In genomic region chr5:19501005-19501404, GRCm38 (mm10) we compare ENCODE assay signal across 20 mouse cellular contexts.
DNase-seq lines count a peak whose midpoint lies in the region; ATAC-seq and TF ChIP-seq lines count a peak whose summit lies in the region.
"Had no signal": no experiment of that assay in that cellular context is flagged by ENCODE, and none has a peak within 500 bp of the region (broad histone marks: within the 10 kb centered on the region; RNA-seq: fewer than 3 reads in every experiment).

No protein-coding gene starts in this region.

- ATAC-seq in cerebellum, adult (ENCODE audit: insufficient number of reproducible peaks, low FRiP score, low TSS enrichment): peak; percentile 52; the same call in 1 of the 2 replicates
- no peak for ATAC-seq in forebrain, postnatal 0 days
- ATAC-seq in forebrain, embryonic 16.5 days: no peak
- ATAC-seq in lung, embryonic 14.5 days (ENCODE audit: insufficient read depth): no peak
- ATAC-seq in liver, embryonic 12.5 days: no peak
- ATAC-seq: forebrain, embryonic 15.5 days had no signal

- no peaks in the 10 kb centered on the region for H3K36me3 ChIP-seq in forebrain, postnatal 0 days (ENCODE audit: insufficient read depth)
- H3K36me3 ChIP-seq in forebrain, embryonic 16.5 days (ENCODE audit: control insufficient read depth, insufficient read depth): no peaks in the 10 kb centered on the region
- H3K36me3 ChIP-seq in lung, embryonic 14.5 days (ENCODE audit: insufficient read depth): no peaks in the 10 kb centered on the region
- H3K36me3 ChIP-seq in liver, embryonic 12.5 days: no peaks in the 10 kb centered on the region
- H3K36me3 ChIP-seq: embryonic facial prominence, embryonic 13.5 days; forebrain, embryonic 15.5 days; hindbrain, embryonic 15.5 days; liver, embryonic 15.5 days; midbrain, embryonic 10.5 days had no signal

- no peak overlapping the region for H3K4me3 ChIP-seq in forebrain, postnatal 0 days (ENCODE audit: low read depth, low read length)
- H3K4me3 ChIP-seq in forebrain, embryonic 16.5 days (replicated peaks; ENCODE audit: low read length): no peak overlapping the region
- H3K4me3 ChIP-seq in lung, embryonic 14.5 days (ENCODE audit: low read depth, low read length): no peak overlapping the region
- H3K4me3 ChIP-seq in liver, embryonic 12.5 days: no peak overlapping the region
- H3K4me3 ChIP-seq: embryonic facial prominence, embryonic 13.5 days; forebrain, embryonic 15.5 days; gastrocnemius, adult 2 months; hindbrain, embryonic 15.5 days; liver, embryonic 15.5 days; midbrain, embryonic 10.5 days had no signal

- WGBS in forebrain, postnatal 0 days: 58% methylated on average over 3 of the region's 3 CpGs
- WGBS in forebrain, embryonic 16.5 days: 70% methylated on average over 3 of the region's 3 CpGs
- 78% methylated on average over 3 of the region's 3 CpGs for WGBS in lung, embryonic 14.5 days
- 57% methylated on average over 3 of the region's 3 CpGs for WGBS in liver, embryonic 12.5 days (ENCODE audit: insufficient replicate concordance)

- no peaks in the 10 kb centered on the region for H3K27me3 ChIP-seq in forebrain, postnatal 0 days (ENCODE audit: insufficient read depth, low read length)
- H3K27me3 ChIP-seq in forebrain, embryonic 16.5 days (replicated peaks; ENCODE audit: control insufficient read depth, insufficient read depth, low read length): no peaks in the 10 kb centered on the region
- no peaks in the 10 kb centered on the region for H3K27me3 ChIP-seq in lung, embryonic 14.5 days (ENCODE audit: insufficient read depth, low read length)
- H3K27me3 ChIP-seq in liver, embryonic 12.5 days (replicated peaks): no peaks in the 10 kb centered on the region
- H3K27me3 ChIP-seq: embryonic facial prominence, embryonic 13.5 days; forebrain, embryonic 15.5 days; hindbrain, embryonic 15.5 days; liver, embryonic 15.5 days had no signal

- H3K9ac ChIP-seq in forebrain, postnatal 0 days: no peak overlapping the region
- H3K9ac ChIP-seq in forebrain, embryonic 16.5 days (replicated peaks; ENCODE audit: low read depth, low read length): no peak overlapping the region
- H3K9ac ChIP-seq in lung, embryonic 14.5 days: no peak overlapping the region
- H3K9ac ChIP-seq in liver, embryonic 12.5 days: no peak overlapping the region
- H3K9ac ChIP-seq: embryonic facial prominence, embryonic 13.5 days; forebrain, embryonic 15.5 days; hindbrain, embryonic 15.5 days; liver, embryonic 15.5 days had no signal

- no peak for TF ChIP-seq CTCF in forebrain, postnatal 0 days (IDR thresholded peaks at IDR 0.05; ENCODE audit: low read depth)
- no peak for TF ChIP-seq CTCF in lung, embryonic 14.5 days (IDR thresholded peaks at IDR 0.05; ENCODE audit: low read depth)

- no peaks in the 10 kb centered on the region for H3K4me1 ChIP-seq in forebrain, postnatal 0 days (ENCODE audit: insufficient read depth)
- H3K4me1 ChIP-seq in forebrain, embryonic 16.5 days (replicated peaks; ENCODE audit: control insufficient read depth, insufficient read depth, low read length): no peaks in the 10 kb centered on the region
- H3K4me1 ChIP-seq in lung, embryonic 14.5 days (ENCODE audit: insufficient read depth): no peaks in the 10 kb centered on the region
- H3K4me1 ChIP-seq in liver, embryonic 12.5 days: no peaks in the 10 kb centered on the region
- H3K4me1 ChIP-seq: embryonic facial prominence, embryonic 13.5 days; forebrain, embryonic 15.5 days; hindbrain, embryonic 15.5 days; liver, embryonic 15.5 days; midbrain, embryonic 10.5 days had no signal

- H3K27ac ChIP-seq in forebrain, postnatal 0 days (ENCODE audit: low read depth, low read length): no peak overlapping the region
- H3K27ac ChIP-seq in forebrain, embryonic 16.5 days (ENCODE audit: low read length): no peak overlapping the region
- no peak overlapping the region for H3K27ac ChIP-seq in lung, embryonic 14.5 days (ENCODE audit: low read depth)
- no peak overlapping the region for H3K27ac ChIP-seq in liver, embryonic 12.5 days
- H3K27ac ChIP-seq: embryonic facial prominence, embryonic 13.5 days; forebrain, embryonic 15.5 days; gastrocnemius, adult 2 months; hindbrain, embryonic 15.5 days; liver, embryonic 15.5 days; macrophage; midbrain, embryonic 10.5 days; stomach, postnatal 0 days had no signal

- DNase-seq in cerebellum, adult 8-10 months: no peak
- peak; percentile 65 for DNase-seq in forebrain, postnatal 0 days
- peak; percentile 21 for DNase-seq in lung, embryonic 14.5 days
- no peak for DNase-seq in lung, postnatal 10 days
- DNase-seq in telencephalon, adult 2 months (ENCODE audit: low read depth, low spot score): peak; percentile 46
- DNase-seq: adrenal gland, postnatal 14 days; gastrocnemius, adult 2 months; heart, postnatal 4 days; kidney, adult 2 months; kidney, postnatal 10 days had no signal

- H3K4me2 ChIP-seq in forebrain, postnatal 0 days (ENCODE audit: low read depth): no peak overlapping the region
- no peak overlapping the region for H3K4me2 ChIP-seq in forebrain, embryonic 16.5 days (ENCODE audit: low read length)
- H3K4me2 ChIP-seq in lung, embryonic 14.5 days: no peak overlapping the region
- H3K4me2 ChIP-seq in liver, embryonic 12.5 days: no peak overlapping the region
- H3K4me2 ChIP-seq: embryonic facial prominence, embryonic 13.5 days; forebrain, embryonic 15.5 days; hindbrain, embryonic 15.5 days; liver, embryonic 15.5 days had no signal

- H3K9me3 ChIP-seq in forebrain, postnatal 0 days (ENCODE audit: low read length): no peaks in the 10 kb centered on the region
- H3K9me3 ChIP-seq in forebrain, embryonic 16.5 days (ENCODE audit: control insufficient read depth, low read length): no peaks in the 10 kb centered on the region
- H3K9me3 ChIP-seq in lung, embryonic 14.5 days (ENCODE audit: low read depth, low read length): no peaks in the 10 kb centered on the region
- H3K9me3 ChIP-seq in liver, embryonic 12.5 days (replicated peaks): no peaks in the 10 kb centered on the region
- H3K9me3 ChIP-seq: embryonic facial prominence, embryonic 13.5 days; forebrain, embryonic 15.5 days; hindbrain, embryonic 15.5 days; liver, embryonic 15.5 days; midbrain, embryonic 10.5 days had no signal

Comparison
In these comparisons a context has a peak if more than half of its experiments do, and no peak if none do; other contexts are left out.
1. DNase-seq: peak in forebrain, postnatal 0 days (single experiment), lung, embryonic 14.5 days (single experiment) and telencephalon, adult 2 months (single experiment); none in cerebellum, adult 8-10 months (single experiment) and lung, postnatal 10 days (single experiment).